Mouse (Mus musculus): ENCODE data around the gene Wdr17.

The Wdr17 gene

GRCm38 (mm10) chr8:54597386-54597785, 289.6 kb downstream of the Wdr17 start:
- DNase-seq (ENCODE audit: extremely low spot score) = no peak

- no peak for DNase-seq (ENCODE audit: extremely low spot score)
Observed at GRCm38 (mm10) chr8:54596940-54597339, 290.0 kb downstream of the Wdr17 start.

- DNase-seq (ENCODE audit: extremely low spot score) = no peak
Observed at GRCm38 (mm10) chr8:54596051-54596450, 290.9 kb downstream of the Wdr17 start.

- no peak for DNase-seq (ENCODE audit: extremely low spot score)
Observed at GRCm38 (mm10) chr8:54594634-54595033, 292.4 kb downstream of the Wdr17 start.

- no peak for DNase-seq (ENCODE audit: extremely low spot score)
Observed at GRCm38 (mm10) chr8:54582886-54583285, 304.1 kb downstream of the Wdr17 start.

- DNase-seq (ENCODE audit: extremely low spot score) = no peak
Observed at GRCm38 (mm10) chr8:54581436-54581835, 305.5 kb downstream of the Wdr17 start.

Measured in embryo, embryonic 9.5 days (tissue).